Mouse (Mus musculus) thymus, adult 2 months (tissue): ENCODE results near the gene Napepld.

Experiments
- CTCF ChIP-seq: fragments of 200-500 bp; IDR thresholded peaks from 2 replicates; pipeline ENCODE4 v1.5.1; 2012; ENCODE audit warnings: mild to moderate bottlenecking, control low read depth, low read length, moderate library complexity, borderline replicate concordance; ENCODE audit not compliant: control insufficient read depth, poor library complexity, insufficient read depth; ENCODE audit errors: extremely low read depth
- POLR2A ChIP-seq: fragments of 200-500 bp; IDR thresholded peaks from 2 replicates; pipeline ENCODE4 v1.6.1; 2012; ENCODE audit warnings: mild to moderate bottlenecking, low read length, control low read depth, moderate library complexity; ENCODE audit not compliant: control insufficient read depth, poor library complexity, insufficient read depth; ENCODE audit errors: extremely low read depth

DNA sequence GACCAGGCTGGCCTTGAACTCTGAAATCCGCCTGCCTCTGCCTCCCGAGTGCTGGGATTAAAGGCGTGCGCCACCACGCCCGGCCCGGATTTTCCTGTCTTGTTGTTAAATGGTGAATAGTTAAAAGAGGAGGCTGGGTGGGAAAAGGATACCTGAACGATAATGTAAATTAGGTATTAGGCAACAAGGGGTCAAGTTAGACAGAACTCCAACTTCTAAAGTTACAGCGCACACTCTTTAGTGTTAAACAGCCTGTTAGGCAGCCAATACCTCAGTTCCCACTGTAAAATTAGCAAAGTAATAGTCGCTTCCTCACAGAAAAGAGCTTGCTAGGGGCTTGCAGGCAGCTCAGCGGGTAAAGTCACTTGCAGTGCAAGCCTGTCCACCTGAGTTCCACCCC lies 34.9 kb upstream of the Napepld start:
- TF ChIP-seq CTCF (no peak), POLR2A (no peak)
